Mouse (Mus musculus): ENCODE measurements around the gene Ifi27l2a. TPM values are rescaled to one million over a fixed set of nuclear protein-coding genes. Genes with fewer than 3 reads are reported as not detected.

Ifi27l2a gene
- polyA plus RNA-seq, 1 experiment = 13.2 TPM

GRCm38 (mm10) chr12:103393528-103393927, 50.0 kb downstream of the Ifi27l2a start:
- H3K27ac ChIP-seq (ENCODE audit: insufficient read depth, low read length) = no peak overlapping the region
- no peak overlapping the region for H3K4me3 ChIP-seq (ENCODE audit: insufficient read depth, low read length)
- peaks cover 5% of the 10 kb centered on the region for H3K4me1 ChIP-seq (ENCODE audit: control insufficient read depth, insufficient read depth, low read length)
- TF ChIP-seq CTCF (IDR thresholded peaks at IDR 0.05; ENCODE audit: extremely low read depth, insufficient read depth, low read length) (no peak), POLR2A (IDR thresholded peaks at IDR 0.05; ENCODE audit: extremely low read depth, insufficient read depth, low read length) (no peak)

Other genes with a start within 250 kb of the Ifi27l2a start
- 4.9 and 8.2 TPM in 2 replicates for gene Prima1, start 201.5 kb downstream of the Ifi27l2a start, polyA plus RNA-seq (2012; rRNA removed)
- 3.6 and 4.2 TPM in 2 replicates for gene Fam181a, start 132.7 kb downstream of the Ifi27l2a start, polyA plus RNA-seq (2012; rRNA removed)
- 3.2 and 4.1 TPM in 2 replicates for gene Asb2, start 87.7 kb downstream of the Ifi27l2a start, polyA plus RNA-seq (2012; rRNA removed)
- gene Otub2, start 55.0 kb downstream of the Ifi27l2a start, polyA plus RNA-seq (2012; rRNA removed) = 28.2 and 28.5 TPM in 2 replicates
- 0.85 and 1.3 TPM in 2 replicates for gene 9330161L09Rik, start 35.9 kb downstream of the Ifi27l2a start, polyA plus RNA-seq (2012; rRNA removed)
- 160 and 162 TPM in 2 replicates for gene Ddx24, start 17.9 kb downstream of the Ifi27l2a start, polyA plus RNA-seq (2012; rRNA removed)
- 88.3 and 110 TPM in 2 replicates for gene Ifi27, start 9.5 kb downstream of the Ifi27l2a start, polyA plus RNA-seq (2012; rRNA removed)
- 0.13 TPM in 1 of 2 replicates, not detected in the other for gene Ifi27l2b, start 13.5 kb upstream of the Ifi27l2a start, polyA plus RNA-seq (2012; rRNA removed)
- gene Ppp4r4, start 88.6 kb upstream of the Ifi27l2a start, polyA plus RNA-seq (2012; rRNA removed) = 16.0 and 16.9 TPM in 2 replicates
- gene Serpina10, start 187.8 kb upstream of the Ifi27l2a start, polyA plus RNA-seq (2012; rRNA removed) = 0.04 TPM in 1 of 2 replicates, not detected in the other
- gene Serpina6, start 213.5 kb upstream of the Ifi27l2a start, polyA plus RNA-seq (2012; rRNA removed) = not detected in 2 replicates
- gene Serpina16, start 232.5 kb upstream of the Ifi27l2a start, polyA plus RNA-seq (2012; rRNA removed) = not detected in 2 replicates

Data from cortical plate, adult 2 months (tissue).